Mouse (Mus musculus) ES-Bruce4 (cell line): Measurements from ENCODE around the gene Tra2a.

Experiments used
- CTCF ChIP-seq: IDR thresholded peaks from one replicate; pipeline ENCODE4 v1.8.1; 2011; ENCODE audit warnings: low read depth, low read length
- POLR2A ChIP-seq: IDR thresholded peaks from one replicate; pipeline ENCODE4 v1.8.1; 2011; ENCODE audit warnings: low read length; ENCODE audit not compliant: insufficient read depth

- TF ChIP-seq CTCF (no peak), POLR2A (peak; percentile 86)
Measured at GRCm38 (mm10) chr6:49217581-49218274, 46.1 kb downstream of the Tra2a start.
